Mouse (Mus musculus) spleen, adult 2 months (tissue): ENCODE results near the gene Egr4. TPM values are rescaled to one million over a fixed set of nuclear protein-coding genes. Genes with fewer than 3 reads are reported as not detected.

Experiments
- DNase-seq, 2 experiments: peaks; one replicate each; pipeline versions ENCODE4 v3.0.0 to v3.0.0-alpha.2; 2012 to 2021; ENCODE audit warnings: low spot score in 2 of 2, low read depth in 1 of 2
- H3K27ac ChIP-seq: fragments of 200-500 bp; 2 replicates; pipeline ENCODE4 v1.5.1; 2012; ENCODE audit warnings: low read length, inconsistent platforms; ENCODE audit not compliant: insufficient read depth
- H3K27me3 ChIP-seq: fragments of 200-500 bp; 2 replicates; pipeline ENCODE4 v1.6.1; 2012; ENCODE audit warnings: mild to moderate bottlenecking, moderate library complexity, low read length, inconsistent platforms; ENCODE audit not compliant: control insufficient read depth, insufficient read depth
- H3K36me3 ChIP-seq: fragments of 200-500 bp; 2 replicates; pipeline ENCODE4 v1.6.1; 2012; ENCODE audit warnings: mild to moderate bottlenecking, low read length, inconsistent platforms; ENCODE audit not compliant: control insufficient read depth, insufficient read depth
- H3K4me1 ChIP-seq: fragments of 200-500 bp; 2 replicates; pipeline ENCODE4 v1.6.1; 2011; ENCODE audit warnings: inconsistent platforms; ENCODE audit not compliant: control insufficient read depth, insufficient read depth, insufficient read length
- H3K4me3 ChIP-seq: fragments of 200-500 bp; 2 replicates; pipeline ENCODE4 v1.5.1; 2011; ENCODE audit warnings: mild to moderate bottlenecking, inconsistent platforms; ENCODE audit not compliant: insufficient read depth, insufficient read length; ENCODE audit errors: extremely low read depth
- CTCF ChIP-seq: fragments of 200-500 bp; IDR thresholded peaks from 2 replicates; pipeline ENCODE4 v1.5.1; 2011; ENCODE audit warnings: mild to moderate bottlenecking, inconsistent platforms; ENCODE audit not compliant: insufficient read depth, insufficient read length, insufficient replicate concordance; ENCODE audit errors: extremely low read depth
- POLR2A ChIP-seq: fragments of 200-500 bp; IDR thresholded peaks from 2 replicates; pipeline ENCODE4 v1.6.1; 2011; ENCODE audit warnings: low read depth, low read length, inconsistent platforms
- WGBS: fragments of 180-500 bp; shearing (Covaris S2); methylation state at CpG from one replicate; pipeline ENCODE4 v1.1.7; 2018; 5-methylcytosine and 5-hydroxymethylcytosine counted together
- polyA plus RNA-seq: library from polyadenylated mRNA; depleted of rRNA; stranded (reverse); fragments of >200 nt; gene quantifications from 2 replicates; pipeline ENCODE4 v1.2.3, GENCODE M21; 2012

Gene Egr4
- polyA plus RNA-seq, 1 experiment: 0.04 TPM

DNA sequence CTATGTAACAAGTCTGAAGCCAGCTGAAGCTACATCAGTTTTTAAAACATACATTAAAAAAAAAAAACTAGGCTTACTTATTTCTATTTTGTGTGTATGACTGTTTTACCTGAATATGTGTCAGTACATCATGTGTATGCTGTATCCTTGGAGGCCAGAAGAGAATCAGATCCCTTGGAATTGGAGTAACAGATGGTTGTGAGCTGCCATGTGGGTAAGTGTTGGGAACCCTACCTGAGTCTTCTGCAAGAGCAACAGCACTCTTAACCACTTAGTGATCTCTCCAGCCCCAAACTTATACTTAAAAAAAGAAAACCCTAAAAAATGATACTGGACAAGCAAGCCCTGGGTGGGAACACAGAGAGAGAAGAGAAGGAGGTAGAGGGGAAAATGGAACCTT, 16.4 kb downstream of the Egr4 start:
- no peak for DNase-seq
- Histone ChIP-seq H3K27me3 (no peaks in the 10 kb centered on the region), H3K27ac (no peak overlapping the region), H3K36me3 (no peaks in the 10 kb centered on the region), H3K4me1 (no peaks in the 10 kb centered on the region), H3K4me3 (no peak overlapping the region)
- TF ChIP-seq POLR2A: no peak
- no peak for TF ChIP-seq CTCF

GRCm38 (mm10) chr6:85491606-85492005, 21.8 kb downstream of the Egr4 start:
- Histone ChIP-seq H3K4me1 (no peaks in the 10 kb centered on the region), H3K36me3 (no peaks in the 10 kb centered on the region), H3K4me3 (no peak overlapping the region), H3K27ac (no peak overlapping the region), H3K27me3 (no peaks in the 10 kb centered on the region)
- WGBS: 86% methylated on average over 3 of the region's 3 CpGs
- DNase-seq: no peak
- no peak for TF ChIP-seq CTCF
- no peak for TF ChIP-seq POLR2A

GRCm38 (mm10) chr6:85490252-85490651, 23.1 kb downstream of the Egr4 start:
- TF ChIP-seq POLR2A: no peak
- no peak for TF ChIP-seq CTCF
- Histone ChIP-seq H3K4me1 (no peaks in the 10 kb centered on the region), H3K4me3 (no peak overlapping the region), H3K27me3 (no peaks in the 10 kb centered on the region), H3K36me3 (no peaks in the 10 kb centered on the region), H3K27ac (no peak overlapping the region)
- DNase-seq: no peak
- WGBS: 84% methylated on average over 4 of the region's 4 CpGs

GRCm38 (mm10) chr6:85489717-85490116, 23.7 kb downstream of the Egr4 start:
- no peak for DNase-seq
- 0 out of 2 replicates have a peak, but pooled peaks cover under 1% of the 10 kb centered on the region for H3K27me3 ChIP-seq
- H3K4me3 ChIP-seq: no peak overlapping the region
- H3K4me1 ChIP-seq: no peaks in the 10 kb centered on the region
- H3K27ac ChIP-seq: no peak overlapping the region
- WGBS: 80% methylated on average over 3 of the region's 3 CpGs
- no peaks in the 10 kb centered on the region for H3K36me3 ChIP-seq
- TF ChIP-seq CTCF (no peak), POLR2A (no peak)

DNA sequence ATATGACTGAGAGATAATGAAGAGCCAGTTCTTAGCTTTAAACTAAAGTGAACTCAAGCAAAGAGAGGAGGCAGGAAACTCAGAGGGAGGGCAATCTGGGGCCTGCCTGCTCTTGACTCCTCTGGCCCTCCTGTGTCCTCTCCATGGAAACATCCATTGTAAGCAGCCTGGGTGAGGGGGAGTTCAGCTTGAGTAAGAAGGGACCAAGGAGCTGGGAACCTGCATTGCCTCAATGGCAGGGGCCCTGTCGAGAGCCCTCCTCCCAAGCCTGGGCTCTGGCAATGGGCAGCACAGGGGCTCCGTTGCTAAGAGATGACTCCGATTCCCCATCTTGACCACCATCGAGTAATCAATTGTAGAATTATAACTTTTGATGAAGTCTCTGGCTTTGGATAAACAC, 24.9 kb downstream of the Egr4 start:
- no peaks in the 10 kb centered on the region for H3K4me1 ChIP-seq
- no peak overlapping the region for H3K4me3 ChIP-seq
- peaks cover 9% of the 10 kb centered on the region; the same call in 1 of the 2 replicates for H3K27me3 ChIP-seq
- DNase-seq: no peak
- H3K36me3 ChIP-seq: no peaks in the 10 kb centered on the region
- 86% methylated on average over 4 of the region's 4 CpGs for WGBS
- H3K27ac ChIP-seq: no peak overlapping the region
- TF ChIP-seq POLR2A: no peak
- no peak for TF ChIP-seq CTCF

DNA sequence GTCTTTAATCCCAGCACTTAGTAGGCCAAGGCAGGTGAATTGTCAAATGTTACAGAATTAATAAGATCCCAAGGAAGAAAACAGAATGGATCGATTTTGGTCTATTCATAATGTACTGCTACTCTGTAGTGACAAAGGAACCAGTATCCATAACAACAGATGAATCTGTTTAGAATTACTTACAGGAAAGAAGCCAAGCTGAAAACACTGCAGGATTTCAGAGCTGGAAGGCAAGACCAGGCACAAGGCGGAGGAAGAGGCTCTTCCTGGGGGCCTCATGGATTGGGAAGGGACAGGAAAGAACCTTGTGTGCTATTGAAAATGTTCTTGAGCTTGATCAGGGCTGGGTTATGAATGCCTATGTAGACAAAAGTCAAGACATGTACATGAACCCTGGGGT, 27.7 kb downstream of the Egr4 start:
- no peak for DNase-seq
- Histone ChIP-seq H3K4me1 (no peaks in the 10 kb centered on the region), H3K27ac (no peak overlapping the region), H3K27me3 (peaks cover 9% of the 10 kb centered on the region; the same call in 1 of the 2 replicates), H3K4me3 (no peak overlapping the region), H3K36me3 (no peaks in the 10 kb centered on the region)
- TF ChIP-seq POLR2A: no peak
- no peak for TF ChIP-seq CTCF
- 66% methylated on average over 2 of the region's 2 CpGs for WGBS

DNA sequence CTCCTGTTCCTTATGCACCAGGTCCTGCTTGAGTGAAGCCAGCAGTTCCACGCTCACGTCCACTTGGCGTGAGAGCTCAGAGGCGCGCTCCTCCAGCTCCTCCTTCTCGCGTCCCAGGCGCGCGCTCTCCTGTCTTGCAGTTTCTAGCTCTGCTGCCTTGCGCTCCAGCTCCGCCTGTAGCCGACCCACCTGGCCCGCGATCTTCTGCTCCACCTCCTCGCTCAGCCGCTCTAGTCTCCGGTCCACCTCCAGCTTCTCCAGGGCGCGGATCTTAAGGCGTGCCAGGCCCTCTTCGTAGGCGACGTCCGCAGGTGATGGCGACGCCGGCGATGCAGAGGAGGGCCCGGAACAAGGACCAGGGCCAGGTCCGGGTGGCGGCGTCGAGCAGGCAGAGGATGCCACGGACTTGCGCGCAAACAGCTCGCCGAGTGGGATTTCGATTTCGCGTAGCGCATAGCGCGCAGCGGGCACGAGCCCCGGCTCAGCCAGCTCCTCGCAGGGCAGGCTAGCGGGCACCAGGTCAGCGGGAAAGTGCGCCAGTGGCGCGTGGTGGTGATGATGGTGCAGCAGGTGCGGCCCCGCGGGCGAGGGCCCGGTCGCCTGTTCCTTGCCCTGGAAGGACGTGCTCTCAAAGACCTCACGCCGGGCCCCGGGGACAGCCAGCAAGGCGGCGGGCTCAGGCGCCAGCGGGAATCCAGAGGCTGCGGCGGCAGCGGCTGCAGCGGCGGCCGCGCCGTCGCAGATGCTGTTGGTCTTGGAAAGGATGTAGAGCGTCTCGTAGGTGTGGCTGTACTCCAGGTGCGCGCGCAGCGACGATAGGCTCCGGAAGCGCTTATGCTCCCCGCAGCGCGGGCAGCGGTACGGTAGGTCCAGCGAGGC, 29.3 kb downstream of the Egr4 start:
- no peak overlapping the region for H3K4me3 ChIP-seq
- no peaks in the 10 kb centered on the region for H3K36me3 ChIP-seq
- no peak for DNase-seq
- H3K27me3 ChIP-seq: peaks cover 9% of the 10 kb centered on the region; the same call in 1 of the 2 replicates
- 9% methylated on average over 92 of the region's 92 CpGs for WGBS
- no peak overlapping the region for H3K27ac ChIP-seq
- TF ChIP-seq POLR2A: no peak
- no peak for TF ChIP-seq CTCF
- no peaks in the 10 kb centered on the region for H3K4me1 ChIP-seq
